Mouse (Mus musculus) testis, adult 2 months (tissue): ENCODE data around the gene Crebzf. TPM values are rescaled to one million over a fixed set of nuclear protein-coding genes. Genes with fewer than 3 reads are reported as not detected.

Experiments used
- H3K27ac ChIP-seq: fragments of 200-500 bp; 2 replicates; pipeline ENCODE4 v1.5.1; 2012; ENCODE audit warnings: low read depth, low read length; ENCODE audit not compliant: control insufficient read depth, insufficient read depth
- H3K27me3 ChIP-seq: fragments of 200-500 bp; 2 replicates; pipeline ENCODE4 v1.6.1; 2012; ENCODE audit warnings: mild to moderate bottlenecking, low read length, moderate library complexity; ENCODE audit not compliant: control insufficient read depth, insufficient read depth
- H3K36me3 ChIP-seq: fragments of 200-500 bp; 2 replicates; pipeline ENCODE4 v1.6.1; 2012; ENCODE audit warnings: mild to moderate bottlenecking, low read length; ENCODE audit not compliant: control insufficient read depth, insufficient read depth
- H3K4me1 ChIP-seq: fragments of 200-500 bp; 2 replicates; pipeline ENCODE4 v1.6.1; 2012; ENCODE audit warnings: low read length; ENCODE audit not compliant: control insufficient read depth, insufficient read depth
- H3K4me3 ChIP-seq: fragments of 200-500 bp; 2 replicates; pipeline ENCODE4 v1.5.1; 2012; ENCODE audit warnings: low read depth, mild to moderate bottlenecking, low read length, moderate library complexity, mixed read lengths; ENCODE audit not compliant: control insufficient read depth
- CTCF ChIP-seq: fragments of 200-500 bp; IDR thresholded peaks from 2 replicates; pipeline ENCODE4 v1.5.1; 2012; ENCODE audit warnings: low read depth, mild to moderate bottlenecking, inconsistent platforms, low read length, moderate library complexity; ENCODE audit not compliant: control insufficient read depth, insufficient read depth, insufficient replicate concordance
- POLR2A ChIP-seq: fragments of 200-500 bp; IDR thresholded peaks from 2 replicates; pipeline ENCODE4 v1.6.1; 2012; ENCODE audit warnings: low read depth, mild to moderate bottlenecking, inconsistent platforms, low read length, moderate library complexity; ENCODE audit not compliant: control insufficient read depth
- polyA plus RNA-seq: library from polyadenylated mRNA; depleted of rRNA; stranded (reverse); fragments of >200 nt; gene quantifications from 2 replicates; pipeline ENCODE4 v1.2.3, GENCODE M21; 2012; rRNA removed

Crebzf gene
- polyA plus RNA-seq, 1 experiment, result 21.7 TPM

DNA sequence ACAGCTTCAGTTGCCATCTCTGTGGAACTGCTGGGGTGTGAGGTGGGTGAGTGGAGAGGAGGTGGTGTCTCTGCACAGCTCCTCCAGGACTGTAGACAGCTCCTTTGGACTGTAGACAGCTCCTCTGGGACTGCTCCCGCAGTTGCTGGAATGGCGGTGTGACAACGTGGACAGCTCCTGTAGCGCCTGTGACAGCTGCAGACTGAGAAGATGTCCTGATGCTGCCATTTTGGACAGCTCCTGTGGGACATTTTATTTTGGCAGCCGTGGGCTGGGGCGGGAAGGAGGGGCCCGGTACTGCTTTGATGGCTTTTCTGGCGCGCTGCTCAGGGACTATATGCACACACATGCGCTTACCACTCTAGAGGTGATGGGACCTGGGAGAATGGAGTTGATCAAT, 17.8 kb downstream of the Crebzf start:
- H3K27ac ChIP-seq, result no peak overlapping the region
- peak overlapping the region; percentile 36 for H3K4me3 ChIP-seq
- peaks cover 12% of the 10 kb centered on the region for H3K4me1 ChIP-seq
- no peaks in the 10 kb centered on the region for H3K27me3 ChIP-seq
- no peak for TF ChIP-seq POLR2A
- TF ChIP-seq CTCF, result no peak
- H3K36me3 ChIP-seq, result no peaks in the 10 kb centered on the region

DNA sequence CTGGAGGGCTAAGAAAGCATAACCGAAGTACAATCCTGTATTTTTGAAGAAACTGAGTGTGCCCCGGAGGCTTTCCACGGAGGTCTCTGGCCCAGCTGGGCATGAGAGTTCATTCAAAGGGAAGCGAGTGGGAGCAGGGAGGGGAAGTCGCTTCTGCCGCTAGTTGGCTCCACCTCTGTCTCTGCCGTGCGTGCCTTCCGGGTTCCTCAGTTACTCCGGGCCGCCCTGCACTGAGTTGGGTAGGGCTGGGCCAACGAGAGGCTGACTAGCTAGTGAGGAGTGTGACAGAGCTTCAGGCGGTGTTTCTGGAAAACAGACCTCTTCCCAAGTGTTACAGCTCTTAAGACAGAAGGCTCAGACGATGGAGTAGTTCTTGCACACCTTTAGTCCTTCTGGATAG, 18.4 kb downstream of the Crebzf start:
- H3K27ac ChIP-seq, result no peak overlapping the region
- H3K4me3 ChIP-seq, result peak overlapping the region; percentile 55; the same call in 1 of the 2 replicates
- TF ChIP-seq CTCF, result no peak
- no peak for TF ChIP-seq POLR2A

DNA sequence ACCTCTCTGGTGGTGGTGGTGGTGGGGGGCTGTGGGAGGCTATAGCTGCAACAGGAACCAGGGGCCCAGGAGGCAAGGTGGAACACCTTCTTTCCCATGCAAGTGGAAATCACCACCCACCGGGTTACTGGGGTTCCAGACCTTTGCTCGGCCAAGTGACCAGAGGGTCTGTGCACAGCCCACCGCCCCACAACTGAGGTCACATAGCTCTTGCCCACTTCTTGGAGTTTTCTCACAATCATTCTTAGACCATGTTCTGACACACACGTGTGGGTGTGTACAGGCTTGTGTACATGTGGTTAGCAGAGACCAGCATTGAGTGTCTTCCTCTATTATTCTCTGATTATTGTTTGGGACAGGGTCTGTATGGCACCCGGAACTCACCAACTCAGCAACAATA, 18.9 kb downstream of the Crebzf start:
- Histone ChIP-seq H3K36me3 (no peaks in the 10 kb centered on the region), H3K27me3 (no peaks in the 10 kb centered on the region), H3K4me1 (peaks cover 9% of the 10 kb centered on the region), H3K27ac (no peak overlapping the region), H3K4me3 (no peak overlapping the region)
- TF ChIP-seq POLR2A (no peak), CTCF (no peak)

More for the DNA sequence above, 18.4 kb downstream of the Crebzf start:
- Histone ChIP-seq H3K4me1 (peaks cover 12% of the 10 kb centered on the region), H3K27me3 (no peaks in the 10 kb centered on the region), H3K36me3 (no peaks in the 10 kb centered on the region)

DNA sequence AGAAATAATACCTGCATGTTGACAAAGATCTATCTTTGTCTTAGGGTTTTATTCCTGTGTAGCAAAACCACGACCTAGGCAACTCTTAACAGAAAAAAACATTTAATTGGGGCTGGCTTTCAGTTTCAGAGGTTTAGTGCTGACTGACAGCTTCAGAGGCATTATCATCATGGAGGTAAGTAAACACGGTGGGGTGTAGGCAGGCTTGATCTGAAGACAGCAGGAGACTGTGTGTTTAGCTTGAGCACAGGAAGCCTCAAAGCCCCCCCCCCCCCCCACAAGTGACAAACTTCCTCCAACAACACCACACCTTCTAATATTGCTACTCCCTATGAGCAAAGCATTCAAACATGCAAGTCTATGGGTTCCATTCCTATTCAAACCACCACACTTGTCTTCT, 31.0 kb downstream of the Crebzf start:
- no peak overlapping the region for H3K4me3 ChIP-seq
- H3K27ac ChIP-seq, result no peak overlapping the region
- H3K36me3 ChIP-seq, result no peaks in the 10 kb centered on the region
- no peaks in the 10 kb centered on the region for H3K27me3 ChIP-seq
- H3K4me1 ChIP-seq, result peaks cover 8% of the 10 kb centered on the region
- TF ChIP-seq CTCF (no peak), POLR2A (no peak)

DNA sequence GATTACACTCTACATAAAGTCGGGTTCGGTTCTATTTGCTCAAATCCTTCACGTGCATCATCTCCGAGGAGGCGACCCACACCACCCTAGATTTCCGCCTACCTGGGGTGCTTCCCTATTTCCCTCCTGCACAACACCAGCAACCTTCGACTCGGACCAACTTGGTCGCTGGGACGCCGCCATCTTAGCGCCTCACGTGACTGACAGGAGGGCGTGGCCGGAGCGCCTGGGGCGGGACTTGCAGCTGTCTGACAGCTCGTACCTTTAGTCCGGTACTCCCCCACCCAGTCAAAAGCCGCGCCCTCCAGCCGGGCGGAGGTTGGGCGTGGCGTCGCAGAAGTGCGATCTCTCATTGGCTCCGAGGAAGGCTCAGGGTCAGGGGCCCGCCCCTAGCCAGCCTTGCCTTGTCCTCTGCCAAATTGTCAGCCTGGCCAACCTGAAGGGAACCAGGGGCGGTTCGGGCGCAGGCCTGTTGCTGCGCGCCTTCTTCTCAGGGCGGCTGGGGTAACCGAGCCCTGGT, 33.3 kb downstream of the Crebzf start, which contains the start of gene Tmem126b:
Gene Tmem126b (minus strand): TSS at position 209 of the 520 bp plus-strand sequence.
- H3K4me1 ChIP-seq, result peaks cover 8% of the 10 kb centered on the region
- H3K27ac ChIP-seq, result peak within 1 kb of the TSS; percentile 59
- H3K4me3 ChIP-seq, result peak within 1 kb of the TSS; percentile 88
- TF ChIP-seq POLR2A, result peak; percentile 93
- no peak for TF ChIP-seq CTCF
- H3K27me3 ChIP-seq, result no peaks in the 10 kb centered on the region
- no peaks in the 10 kb centered on the region for H3K36me3 ChIP-seq

DNA sequence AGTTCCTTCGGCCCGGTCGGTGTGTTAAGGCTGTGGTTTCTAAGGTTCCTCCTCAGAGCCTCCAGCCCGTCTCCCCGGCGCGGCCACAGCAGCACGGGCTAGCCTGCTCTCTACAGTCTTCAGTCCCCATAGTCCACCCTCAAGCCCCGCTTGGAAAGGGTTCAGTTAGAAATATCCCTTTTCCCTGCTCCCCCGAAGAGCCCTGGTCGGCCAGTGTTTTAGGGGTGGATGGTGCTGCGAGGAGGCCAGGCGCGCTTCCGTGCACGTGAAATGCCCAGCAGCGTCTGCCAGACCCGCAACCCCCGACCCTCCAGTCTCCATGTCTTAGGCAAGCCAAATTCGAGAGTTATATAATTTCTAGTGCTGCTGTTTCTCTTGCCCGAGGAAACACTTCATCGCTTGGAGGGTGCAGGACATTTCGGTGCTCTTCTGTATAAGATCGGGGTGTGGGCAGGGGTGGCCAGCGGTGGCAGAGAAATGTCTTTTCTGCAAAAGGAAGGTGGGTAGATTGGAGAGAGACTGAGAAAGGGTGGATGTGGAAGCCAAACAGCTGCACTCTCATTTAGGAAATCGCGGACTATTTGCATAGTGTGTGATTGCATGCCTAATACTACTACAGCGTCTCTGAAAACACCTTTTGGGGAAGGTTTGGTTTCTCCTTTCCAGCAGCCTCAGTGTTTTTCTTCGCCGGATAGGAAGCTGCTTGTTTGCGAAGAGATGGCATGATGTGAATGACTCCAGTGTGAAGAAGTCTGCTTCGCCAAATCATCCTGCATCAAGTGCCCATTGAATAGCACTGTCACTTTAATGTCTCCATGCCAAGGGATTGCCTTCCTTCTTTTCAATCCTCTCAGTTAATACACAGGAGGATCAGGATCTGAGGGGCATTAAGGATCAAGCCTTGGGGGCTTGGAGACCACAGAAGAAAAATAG, 34.0 kb downstream of the Crebzf start, which contains the start of gene Dlg2:
Gene Dlg2 (plus strand): TSS at position 360 of the 933 bp plus-strand sequence.
- Histone ChIP-seq H3K36me3 (no peaks in the 10 kb centered on the region), H3K27ac (peak within 1 kb of the TSS; percentile 59), H3K4me3 (peak within 1 kb of the TSS; percentile 88), H3K27me3 (no peaks in the 10 kb centered on the region), H3K4me1 (peaks cover 8% of the 10 kb centered on the region)
- no peak for TF ChIP-seq POLR2A
- TF ChIP-seq CTCF, result no peak

DNA sequence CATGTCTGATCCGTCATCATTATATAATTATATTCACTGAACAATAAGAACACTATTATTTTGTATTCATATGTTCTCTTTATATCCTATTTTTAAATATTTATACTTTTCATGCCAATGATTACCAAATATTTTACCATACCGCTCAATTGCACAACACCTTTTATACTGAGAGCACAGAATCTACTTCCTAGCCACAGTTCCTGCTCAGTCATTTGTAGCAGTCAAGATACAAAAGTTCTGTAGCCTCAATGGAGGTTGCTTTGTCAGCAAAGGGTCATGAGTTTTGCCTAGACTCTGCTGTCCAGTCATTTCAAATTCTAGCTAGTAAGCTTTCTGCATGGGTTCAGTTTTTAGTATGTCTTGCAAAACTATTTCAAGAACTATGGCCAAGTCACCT, 40.1 kb downstream of the Crebzf start:
- Histone ChIP-seq H3K27ac (no peak overlapping the region), H3K36me3 (no peaks in the 10 kb centered on the region), H3K4me1 (no peaks in the 10 kb centered on the region), H3K4me3 (no peak overlapping the region), H3K27me3 (no peaks in the 10 kb centered on the region)
- no peak for TF ChIP-seq POLR2A

Other genes starting within 250 kb of the Crebzf start
- gene Ccdc83, start 177.0 kb upstream of the Crebzf start, polyA plus RNA-seq, result 23.8 and 24.6 TPM in 2 replicates
- 1.2 and 1.7 TPM in 2 replicates for gene Sytl2, start 140.5 kb upstream of the Crebzf start, polyA plus RNA-seq
- gene Ccdc89, start 16.2 kb upstream of the Crebzf start, polyA plus RNA-seq, result 68.5 and 74.4 TPM in 2 replicates
- gene Tmem126a, start 14.5 kb downstream of the Crebzf start, polyA plus RNA-seq, result 13.5 and 16.1 TPM in 2 replicates
- 1.5 and 1.7 TPM in 2 replicates for gene Tmem126b, start 33.3 kb downstream of the Crebzf start, polyA plus RNA-seq
- gene Dlg2, start 33.9 kb downstream of the Crebzf start, polyA plus RNA-seq, result 13.3 and 14.1 TPM in 2 replicates